Mouse (Mus musculus) neural tube, embryonic 15.5 days (tissue): ENCODE measurements at regions not wholly inside any gene's neighbourhood (a gene's known extent, or its start where the extent isn't known, plus 50 kb on each side); places are given as distances from the start of the nearest gene placed in this dataset.

ENCODE experiments used
- ATAC-seq: fragments of 200-750 bp; cut with Nextera tagmentation; 2 replicates; pipeline ENCODE4 v1.8.0; 2017; ENCODE audit warnings: mild to moderate bottlenecking, moderate TSS enrichment, moderate library complexity; ENCODE audit not compliant: low FRiP score
- H3K27ac ChIP-seq: fragments of 300-500 bp; sonication (generic); replicated peaks from 2 replicates; pipeline ENCODE4 v1.5.1; 2015; ENCODE audit warnings: mild to moderate bottlenecking, inconsistent platforms
- H3K27me3 ChIP-seq: fragments of 300-500 bp; sonication (generic); replicated peaks from 2 replicates; pipeline ENCODE4 v1.6.1; 2015; ENCODE audit warnings: inconsistent platforms
- H3K36me3 ChIP-seq: fragments of 300-500 bp; sonication (generic); 2 replicates; pipeline ENCODE4 v1.6.1; 2015; ENCODE audit warnings: inconsistent platforms
- H3K4me1 ChIP-seq: fragments of 300-500 bp; sonication (generic); 2 replicates; pipeline ENCODE4 v1.6.1; 2015; ENCODE audit warnings: inconsistent platforms
- H3K4me2 ChIP-seq: fragments of 300-500 bp; sonication (generic); 2 replicates; pipeline ENCODE4 v1.6.1; 2015; ENCODE audit warnings: inconsistent platforms, mild to moderate bottlenecking, moderate library complexity
- H3K4me3 ChIP-seq: fragments of 300-500 bp; sonication (generic); replicated peaks from 2 replicates; pipeline ENCODE4 v1.5.1; 2015; ENCODE audit warnings: mild to moderate bottlenecking, inconsistent platforms
- H3K9ac ChIP-seq: fragments of 300-500 bp; sonication (generic); replicated peaks from 2 replicates; pipeline ENCODE4 v1.6.1; 2015; ENCODE audit warnings: mild to moderate bottlenecking, inconsistent platforms
- H3K9me3 ChIP-seq: fragments of 300-500 bp; sonication (generic); replicated peaks from 2 replicates; pipeline ENCODE4 v1.6.1; 2016; ENCODE audit warnings: inconsistent platforms
- WGBS: fragments of 180-500 bp; shearing (Covaris S2); methylation state at CpG from one replicate; pipeline ENCODE4 v1.1.7; 2015; ENCODE audit warnings: mixed read lengths; 5-methylcytosine and 5-hydroxymethylcytosine counted together

DNA sequence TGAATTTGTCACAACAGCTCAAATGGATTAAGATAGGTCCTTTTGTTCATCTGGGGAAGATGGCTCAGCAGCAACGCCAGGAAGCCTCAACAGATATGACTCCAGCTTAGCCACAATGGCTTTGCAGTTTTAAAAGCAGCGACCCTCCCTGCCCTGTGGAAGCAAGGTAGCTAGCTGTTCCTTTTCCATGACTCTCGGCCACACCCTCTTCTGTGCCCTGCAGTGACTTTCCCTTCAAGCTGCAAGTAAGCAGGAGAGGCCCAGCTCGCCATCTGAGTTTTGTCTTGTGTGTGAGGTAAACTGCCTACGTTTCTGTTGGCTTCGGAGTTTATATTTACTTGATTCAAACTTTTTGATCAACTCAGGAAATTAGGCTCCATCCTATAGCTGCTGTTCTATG, 62.1 kb upstream of the Tgif1 start:
- no peaks in the 10 kb centered on the region for H3K27me3 ChIP-seq

DNA sequence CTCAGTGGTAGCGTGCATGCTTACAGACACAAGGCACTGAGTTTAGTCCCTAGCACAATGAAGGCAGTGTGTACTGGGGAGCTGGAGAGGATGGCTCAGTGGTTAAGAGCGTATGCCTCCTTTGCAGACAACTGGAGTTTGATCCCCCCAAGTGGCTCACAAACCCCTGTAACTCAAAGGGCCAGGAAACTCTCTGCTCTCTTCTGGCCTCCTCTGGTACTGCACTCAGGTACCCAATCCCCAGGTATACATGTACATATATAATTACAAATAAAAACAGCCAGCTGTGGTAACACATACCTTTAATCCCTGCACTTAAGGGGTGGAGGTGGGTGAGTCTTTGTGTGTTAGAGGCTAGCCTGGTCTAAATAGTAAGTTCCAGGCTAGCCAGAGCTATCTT, 56.9 kb upstream of the Tgif1 start:
- Histone ChIP-seq H3K4me2 (no peak overlapping the region), H3K36me3 (no peaks in the 10 kb centered on the region), H3K4me1 (no peaks in the 10 kb centered on the region), H3K27me3 (no peaks in the 10 kb centered on the region), H3K4me3 (no peak overlapping the region), H3K27ac (no peak overlapping the region), H3K9ac (no peak overlapping the region), H3K9me3 (no peaks in the 10 kb centered on the region)
- WGBS, result 82% methylated on average over 2 of the region's 2 CpGs
- no peak for ATAC-seq

More for the DNA sequence above, 62.1 kb upstream of the Tgif1 start:
- H3K4me3 ChIP-seq, result no peak overlapping the region
- H3K27ac ChIP-seq, result no peak overlapping the region
- no peaks in the 10 kb centered on the region for H3K36me3 ChIP-seq
- 0 out of 2 replicates have a peak, but pooled peaks cover 3% of the 10 kb centered on the region for H3K4me1 ChIP-seq
- H3K9ac ChIP-seq, result no peak overlapping the region
- no peak for ATAC-seq
- H3K9me3 ChIP-seq, result no peaks in the 10 kb centered on the region
- no peak overlapping the region for H3K4me2 ChIP-seq
- 71% methylated on average over 6 of the region's 6 CpGs for WGBS

DNA sequence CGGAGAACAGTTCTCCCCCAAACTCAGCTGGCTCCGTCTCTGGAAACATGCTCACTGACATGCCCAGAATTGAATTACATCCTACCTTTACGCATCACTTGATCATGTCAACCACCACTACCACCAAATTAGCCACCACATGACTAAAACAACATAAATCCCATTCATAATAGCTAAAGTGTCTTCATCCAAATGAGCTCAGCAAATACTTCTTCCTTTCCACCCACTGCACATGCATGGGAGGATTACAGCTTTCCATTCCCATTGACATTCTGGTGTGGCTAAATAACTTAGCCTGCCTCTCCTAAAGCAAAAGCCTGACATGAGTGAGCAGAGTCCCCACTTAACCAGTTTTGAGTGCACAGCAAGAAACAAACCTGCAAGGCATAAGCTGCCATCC, 56.2 kb upstream of the Tgif1 start:
- Histone ChIP-seq H3K9ac (no peak overlapping the region), H3K36me3 (no peaks in the 10 kb centered on the region), H3K4me2 (no peak overlapping the region), H3K4me1 (no peaks in the 10 kb centered on the region), H3K9me3 (no peaks in the 10 kb centered on the region), H3K27me3 (no peaks in the 10 kb centered on the region), H3K4me3 (no peak overlapping the region), H3K27ac (no peak overlapping the region)
- ATAC-seq, result no peak
- WGBS, result 69% methylated on average over 3 of the region's 3 CpGs

DNA sequence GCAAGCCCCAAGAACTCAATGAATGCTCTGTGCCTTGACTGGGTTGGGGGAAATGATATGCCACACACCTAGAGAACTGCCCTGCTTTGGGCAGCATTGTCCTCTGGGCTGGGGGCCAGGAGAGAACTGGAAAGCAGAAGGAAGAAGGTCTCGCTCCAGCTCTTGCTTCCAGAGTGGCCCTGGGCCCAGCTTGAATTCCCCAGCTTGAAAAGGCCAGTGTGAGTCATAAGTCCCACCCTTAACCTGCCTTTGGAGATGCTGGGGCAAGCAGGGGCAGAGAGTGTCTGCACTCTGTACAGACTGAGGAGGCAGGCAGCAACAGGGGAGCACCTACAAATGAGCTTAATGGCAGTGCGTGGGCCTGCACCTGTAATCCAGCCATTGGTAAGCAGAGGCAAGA, 55.0 kb upstream of the Tgif1 start:
- H3K9me3 ChIP-seq, result no peaks in the 10 kb centered on the region
- H3K27me3 ChIP-seq, result no peaks in the 10 kb centered on the region
- WGBS, result 87% methylated on average over 2 of the region's 2 CpGs
- no peak overlapping the region for H3K4me3 ChIP-seq
- no peak overlapping the region for H3K9ac ChIP-seq
- no peaks in the 10 kb centered on the region for H3K4me1 ChIP-seq
- H3K27ac ChIP-seq, result no peak overlapping the region
- H3K36me3 ChIP-seq, result no peaks in the 10 kb centered on the region
- H3K4me2 ChIP-seq, result no peak overlapping the region
- no peak for ATAC-seq
